Mouse (Mus musculus) mouse embryonic stem cell (cell line): Measurements from ENCODE around the gene Tjp3.
"Not testable (repeated sequence)": the region's sequence is repeated elsewhere in the genome, so short reads cannot be mapped to it uniquely, and the experiment has no call there.

Experiments
- in situ Hi-C, 2 experiments: fragments of 300-500 bp; cut with MboI; formaldehyde crosslinking; loops; 1 replicate in 1 of 2; 3 replicates in 1 of 2; pipeline ENCODE4 v1.14.3; 2019 to 2020; ENCODE audit warnings: low sequenced_read_pairs in 2 of 2, low pct_unique_long_range_greater_than_20kb in 1 of 2, mixed read lengths in 1 of 2; ENCODE audit not compliant: unreplicated experiment in 1 of 2

The Tjp3 gene

GRCm38 (mm10) chr10:81249442-81249841, 41.9 kb downstream of the Tjp3 start:
- in situ Hi-C loops = no loop called here

DNA sequence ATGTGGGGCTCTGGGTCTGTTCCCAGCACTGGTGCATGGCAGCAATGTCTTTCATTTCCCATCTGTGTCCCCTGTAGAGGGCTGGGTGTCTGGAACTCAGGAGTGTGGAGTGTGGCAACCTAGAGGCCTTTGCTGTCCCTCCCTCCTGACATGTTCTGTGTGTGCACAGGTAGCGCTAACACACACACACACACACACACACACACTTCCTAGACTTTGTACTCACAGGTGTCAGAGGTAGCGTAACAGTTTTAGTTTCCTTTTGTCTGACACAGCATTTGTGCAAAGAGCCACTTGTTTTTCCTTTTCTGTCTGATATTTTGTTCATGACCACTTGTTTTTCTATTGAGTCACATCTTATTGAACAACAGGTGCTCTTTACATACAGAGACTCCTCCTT, 43.6 kb downstream of the Tjp3 start:
- in situ Hi-C loops = no loop called here

DNA sequence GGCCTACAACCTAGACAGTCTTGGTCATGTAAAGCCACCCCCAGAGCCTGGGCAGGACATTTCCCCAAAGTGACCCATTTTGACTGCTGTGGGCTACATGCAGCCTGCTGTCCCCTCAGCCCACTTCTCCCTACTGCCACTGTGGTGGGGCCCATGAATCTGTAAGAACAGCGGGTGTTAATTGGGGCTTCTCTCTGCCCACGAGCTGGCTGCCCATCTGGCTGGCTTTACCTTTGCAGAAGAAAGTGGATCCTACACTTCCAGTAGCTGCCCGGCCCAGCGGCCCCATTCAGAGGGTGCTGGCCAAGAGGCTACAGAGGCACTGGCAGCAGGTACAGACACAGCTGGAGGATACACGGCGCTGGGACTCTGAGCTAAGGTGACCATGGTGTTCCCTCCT, 46.2 kb downstream of the Tjp3 start:
- in situ Hi-C loops = no loop called here

DNA sequence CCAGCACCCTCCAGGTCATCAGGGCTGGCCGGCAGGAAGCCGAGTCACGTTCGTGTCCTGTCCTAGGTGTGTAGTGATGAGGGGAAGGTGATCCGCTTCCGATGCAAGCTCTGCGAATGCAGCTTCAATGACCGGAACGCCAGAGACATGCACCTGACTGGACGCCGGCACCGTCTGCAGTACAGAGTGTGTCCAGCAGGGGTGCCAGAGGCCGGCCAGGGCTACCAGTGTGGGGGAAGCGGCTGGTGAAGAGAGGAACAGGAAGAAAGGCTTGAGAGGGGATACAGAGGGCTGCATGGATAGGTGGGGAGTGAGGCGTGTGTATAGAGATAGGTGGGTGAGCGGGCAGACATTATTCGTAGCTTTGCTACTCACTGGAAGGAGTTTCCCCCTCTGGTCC, 46.8 kb downstream of the Tjp3 start:
- in situ Hi-C loops = no loop called here

- in situ Hi-C loops = no loop called here
Measured at GRCm38 (mm10) chr10:81244146-81244545, 47.2 kb downstream of the Tjp3 start.

DNA sequence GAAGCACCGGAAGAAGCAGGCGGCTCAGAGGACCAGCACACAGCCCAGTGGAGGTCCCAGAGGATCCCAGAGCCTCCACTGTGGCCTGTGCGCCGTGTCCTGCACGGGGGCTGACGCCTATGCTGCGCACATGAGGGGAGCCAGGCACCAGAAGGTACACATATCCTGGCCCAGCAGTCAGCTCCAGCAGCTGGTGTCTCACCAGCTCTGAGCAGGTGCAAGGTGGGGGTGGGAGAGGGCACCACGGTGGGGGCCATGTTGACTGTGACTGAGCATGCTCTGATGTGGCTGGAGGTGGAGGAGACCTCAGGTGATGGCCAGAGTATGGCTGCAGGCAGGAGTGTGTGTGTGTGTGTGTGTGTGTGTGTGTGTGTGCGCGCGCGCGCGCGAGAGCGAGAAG, 49.4 kb downstream of the Tjp3 start:
- in situ Hi-C loops = no loop called here

- in situ Hi-C loops = no loop called here
Measured at GRCm38 (mm10) chr10:81240876-81241275, 50.5 kb downstream of the Tjp3 start.

GRCm38 (mm10) chr10:81238618-81239017, 52.8 kb downstream of the Tjp3 start:
- in situ Hi-C loops = no loop called here

DNA sequence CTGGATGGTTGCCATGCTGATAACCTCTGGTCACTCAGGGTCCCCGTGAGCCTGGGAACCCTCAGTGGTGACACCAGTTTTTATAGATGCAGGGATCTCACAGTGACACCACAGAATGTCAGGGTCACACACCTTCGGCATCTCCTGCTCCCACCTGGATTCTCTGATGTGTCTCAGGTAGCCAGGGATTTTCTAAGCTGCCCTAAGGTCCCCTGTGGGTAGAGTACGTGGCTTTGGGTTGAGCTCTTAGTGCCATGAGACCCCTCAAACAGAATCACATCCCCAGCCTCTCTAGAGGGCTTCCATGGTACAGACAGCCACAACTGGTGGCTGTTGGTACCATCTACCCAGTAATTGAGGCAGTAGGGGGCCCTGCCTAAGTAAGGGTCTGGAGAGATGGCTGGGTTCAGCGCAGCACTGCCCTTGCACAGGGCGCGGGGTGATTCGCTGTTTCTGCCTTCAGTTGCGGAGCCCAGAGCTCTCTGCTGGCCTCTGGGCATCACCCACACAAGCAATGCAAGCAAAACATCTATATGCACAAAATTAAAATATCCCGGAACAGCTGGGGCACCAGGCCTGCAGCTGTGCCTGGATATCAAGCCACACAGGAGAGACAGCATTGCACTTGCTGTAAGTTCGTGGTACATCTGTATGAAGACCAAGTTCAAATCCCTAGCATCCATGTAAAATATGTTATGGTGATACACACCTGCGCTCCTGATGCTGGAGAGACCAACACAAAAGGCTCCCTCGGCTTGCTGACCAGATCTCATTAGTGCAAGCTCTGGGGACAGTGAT, 54.7 kb downstream of the Tjp3 start:
- in situ Hi-C loops = no loop called here

- in situ Hi-C loops = no loop called here
Measured at GRCm38 (mm10) chr10:81234206-81234605, 57.2 kb downstream of the Tjp3 start.

- in situ Hi-C loops = no loop called here
Measured at GRCm38 (mm10) chr10:81233226-81233585, 58.2 kb downstream of the Tjp3 start.

- in situ Hi-C loops = no loop called here
Measured at GRCm38 (mm10) chr10:81232580-81233225, 58.7 kb downstream of the Tjp3 start, which contains the start of gene Zfr2. Zfr2 (plus strand) TSS chr10:81233155.

DNA sequence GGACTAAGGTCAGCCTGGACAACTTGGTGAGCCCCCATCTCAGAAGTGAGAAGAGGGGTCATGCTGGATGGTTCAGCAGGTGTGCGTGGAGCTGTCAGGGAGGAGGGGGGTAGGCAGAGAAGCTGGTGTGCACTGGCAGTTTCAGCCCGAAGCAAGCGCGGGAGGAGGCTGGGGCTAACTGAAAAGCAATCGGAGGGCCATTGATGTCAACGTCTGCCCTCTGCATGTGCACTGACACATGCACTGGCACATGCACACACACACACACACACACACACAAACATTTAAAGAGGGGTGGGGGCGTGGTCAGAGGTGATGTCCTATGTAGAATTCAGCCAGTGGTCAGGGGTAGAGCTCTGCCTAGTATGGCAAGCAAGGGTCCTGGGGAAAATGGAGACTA, 59.9 kb downstream of the Tjp3 start:
- in situ Hi-C loops = no loop called here

GRCm38 (mm10) chr10:81230438-81231332, 60.7 kb downstream of the Tjp3 start, which contains the start of gene Atcay:
Atcay (minus strand) TSS chr10:81230833.
- in situ Hi-C loops = no loop called here

DNA sequence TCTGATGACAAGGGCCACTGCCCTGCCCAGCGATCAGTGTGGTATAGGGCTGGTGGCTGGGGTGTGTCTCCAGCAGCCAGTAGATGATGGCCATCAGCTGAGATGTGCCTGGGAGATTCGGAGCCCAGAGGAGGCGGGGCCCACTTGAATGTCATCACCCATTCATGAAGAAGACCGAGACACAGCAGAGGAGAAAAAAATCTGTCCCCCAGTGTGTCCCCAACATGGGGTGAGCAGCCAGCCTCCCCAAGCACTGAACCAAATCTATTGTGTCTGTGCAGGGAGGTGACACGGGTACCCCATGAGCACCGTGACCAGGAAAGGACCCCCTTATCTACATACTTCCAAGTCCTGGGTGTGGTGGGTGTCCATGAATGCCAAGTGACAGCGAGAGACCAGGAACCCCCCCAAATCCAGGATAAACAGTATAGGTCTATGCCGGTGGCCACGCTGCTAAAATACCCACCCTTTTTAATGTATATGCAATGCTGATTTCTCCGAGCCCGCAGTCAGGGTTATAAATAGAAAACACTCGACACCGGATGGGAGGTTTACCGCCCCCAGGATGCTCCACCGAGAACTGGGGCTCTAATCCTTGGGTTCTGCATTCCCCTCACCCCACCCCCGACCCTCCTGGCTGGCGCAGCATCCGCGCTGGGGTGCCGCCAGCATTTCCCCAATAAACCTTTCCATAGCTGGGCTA, 61.5 kb downstream of the Tjp3 start:
- in situ Hi-C loops = no loop called here

DNA sequence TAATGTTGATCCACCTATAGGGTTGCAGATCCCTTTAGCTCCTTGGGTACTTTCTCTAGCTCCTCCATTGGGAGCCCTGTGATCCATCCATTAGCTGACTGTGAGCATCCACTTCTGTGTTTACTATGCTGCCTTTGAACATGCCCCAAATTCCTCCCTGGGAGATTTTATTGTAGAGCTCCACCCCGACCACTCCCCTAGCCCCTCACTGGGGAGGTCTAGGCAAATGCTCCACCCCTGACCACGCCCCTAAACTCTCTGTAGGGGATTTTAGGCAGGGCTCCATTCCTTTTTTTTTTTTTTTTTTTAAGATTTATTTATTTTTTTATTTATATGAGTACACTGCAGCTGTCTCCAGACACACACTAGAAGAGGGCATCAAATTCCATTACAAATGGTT, 67.7 kb downstream of the Tjp3 start:
- in situ Hi-C loops = not testable (repeated sequence)
